Mouse (Mus musculus) embryonic facial prominence, embryonic 14.5 days (tissue): ENCODE measurements around the gene Ndufa10. TPM values are rescaled to one million over a fixed set of nuclear protein-coding genes. Genes with fewer than 3 reads are reported as not detected.
"Not testable (repeated sequence)": the region's sequence is repeated elsewhere in the genome, so short reads cannot be mapped to it uniquely, and the experiment has no call there.

ENCODE experiments used
- ATAC-seq: fragments of 200-750 bp; cut with Nextera tagmentation; 2 replicates; pipeline ENCODE4 v1.8.0; 2017; ENCODE audit warnings: low read depth, moderate number of reproducible peaks, moderate TSS enrichment
- DNase-seq: peaks from one replicate; pipeline ENCODE4 v3.0.0-alpha.2; 2015; ENCODE audit warnings: low spot score
- H3K27ac ChIP-seq: fragments of 300-500 bp; sonication (generic); replicated peaks from 2 replicates; pipeline ENCODE4 v1.5.1; 2014; ENCODE audit warnings: low read depth, mild to moderate bottlenecking, low read length, moderate library complexity
- H3K27me3 ChIP-seq: fragments of 300-500 bp; sonication (generic); replicated peaks from 2 replicates; pipeline ENCODE4 v1.6.1; 2014; ENCODE audit warnings: low read length; ENCODE audit not compliant: control insufficient read depth, insufficient read depth
- H3K36me3 ChIP-seq: fragments of 300-500 bp; sonication (generic); 2 replicates; pipeline ENCODE4 v1.6.1; 2014; ENCODE audit warnings: low read length, mixed read lengths; ENCODE audit not compliant: control insufficient read depth, insufficient read depth
- H3K4me1 ChIP-seq: fragments of 300-500 bp; sonication (generic); 2 replicates; pipeline ENCODE4 v1.6.1; 2014; ENCODE audit warnings: antibody characterized with exemption, low read length; ENCODE audit not compliant: control insufficient read depth, insufficient read depth
- H3K4me2 ChIP-seq: fragments of 300-500 bp; sonication (generic); 2 replicates; pipeline ENCODE4 v1.6.1; 2014; ENCODE audit warnings: low read depth, mild to moderate bottlenecking, low read length, moderate library complexity, mixed read lengths
- H3K4me3 ChIP-seq: fragments of 300-500 bp; sonication (generic); 2 replicates; pipeline ENCODE4 v1.5.1; 2014; ENCODE audit warnings: low read depth, mild to moderate bottlenecking, low read length
- H3K9ac ChIP-seq: fragments of 300-500 bp; sonication (generic); 2 replicates; pipeline ENCODE4 v1.6.1; 2014; ENCODE audit warnings: low read depth, mild to moderate bottlenecking, low read length, moderate library complexity, mixed read lengths
- H3K9me3 ChIP-seq: fragments of 300-500 bp; sonication (generic); 2 replicates; pipeline ENCODE4 v1.6.1; 2016; ENCODE audit warnings: low read length; ENCODE audit not compliant: control insufficient read depth
- WGBS: fragments of 180-500 bp; shearing (Covaris S2); extraction: QIAGEN DNeasy Blood & Tissue Kit; methylation state at CpG from one replicate; pipeline ENCODE4 v1.1.7; 2014; 5-methylcytosine and 5-hydroxymethylcytosine counted together
- polyA plus RNA-seq: library from polyadenylated mRNA; unstranded; fragments of >200 nt; fragmentation: Nextera tagmentation; extraction: Ambion mirVana; gene quantifications from 2 replicates; pipeline ENCODE4 v1.2.1, GENCODE M21; 2014

Gene Ndufa10
- 256 and 284 TPM in 2 replicates for polyA plus RNA-seq

GRCm38 (mm10) chr1:92473165-92474041 lies at the start of gene Ndufa10:
TSS of gene Ndufa10 (minus strand) at chr1:92473860.
- no peaks in the 10 kb centered on the region for H3K9me3 ChIP-seq
- H3K27me3 ChIP-seq: 0 out of 2 replicates have a peak, but pooled peaks cover 3% of the 10 kb centered on the region
- H3K36me3 ChIP-seq: peaks cover 25% of the 10 kb centered on the region
- under 1% methylated on average over 60 of the region's 67 CpGs for WGBS
- H3K27ac ChIP-seq: peak within 1 kb of the TSS; percentile 59
- DNase-seq: peak; percentile 92
- H3K9ac ChIP-seq: peak within 1 kb of the TSS; percentile 97
- peak within 1 kb of the TSS; percentile 78 for H3K4me2 ChIP-seq
- no peaks in the 10 kb centered on the region for H3K4me1 ChIP-seq
- ATAC-seq: peak; percentile 94
- H3K4me3 ChIP-seq: peak within 1 kb of the TSS; percentile 96

GRCm38 (mm10) chr1:92521376-92521775 lies 47.7 kb upstream of the Ndufa10 start:
- H3K9ac ChIP-seq: no peak overlapping the region
- H3K27ac ChIP-seq: no peak overlapping the region
- no peaks in the 10 kb centered on the region for H3K36me3 ChIP-seq
- DNase-seq: peak; percentile 73
- no peaks in the 10 kb centered on the region for H3K4me1 ChIP-seq
- no peak overlapping the region for H3K4me3 ChIP-seq
- WGBS: 19% methylated on average over 10 of the region's 10 CpGs
- H3K9me3 ChIP-seq: no peaks in the 10 kb centered on the region
- H3K27me3 ChIP-seq: no peaks in the 10 kb centered on the region
- no peak overlapping the region for H3K4me2 ChIP-seq
- ATAC-seq: no peak

GRCm38 (mm10) chr1:92519046-92519445 lies 45.4 kb upstream of the Ndufa10 start:
- no peak overlapping the region for H3K9ac ChIP-seq
- no peaks in the 10 kb centered on the region for H3K36me3 ChIP-seq
- no peak for ATAC-seq
- no peak for DNase-seq
- no peaks in the 10 kb centered on the region for H3K4me1 ChIP-seq
- no peak overlapping the region for H3K27ac ChIP-seq
- no peak overlapping the region for H3K4me2 ChIP-seq
- H3K9me3 ChIP-seq: no peaks in the 10 kb centered on the region
- no peak overlapping the region for H3K4me3 ChIP-seq
- H3K27me3 ChIP-seq: no peaks in the 10 kb centered on the region
- WGBS: 84% methylated on average over 6 of the region's 6 CpGs

GRCm38 (mm10) chr1:92518561-92518960 lies 44.9 kb upstream of the Ndufa10 start, which contains the start of gene Olfr1414:
TSS of gene Olfr1414 (minus strand) at chr1:92518661.
- no peak for DNase-seq
- no peak for ATAC-seq
- Histone ChIP-seq H3K9me3 (no peaks in the 10 kb centered on the region), H3K27ac (no peak within 1 kb of the TSS), H3K27me3 (no peaks in the 10 kb centered on the region), H3K36me3 (no peaks in the 10 kb centered on the region), H3K4me2 (no peak within 1 kb of the TSS), H3K4me1 (no peaks in the 10 kb centered on the region), H3K9ac (no peak within 1 kb of the TSS), H3K4me3 (no peak within 1 kb of the TSS)
- 74% methylated on average over 3 of the region's 3 CpGs for WGBS

GRCm38 (mm10) chr1:92515390-92515789 lies 41.7 kb upstream of the Ndufa10 start:
- DNase-seq: no peak
- H3K4me2 ChIP-seq: no peak overlapping the region
- no peaks in the 10 kb centered on the region for H3K27me3 ChIP-seq
- no peaks in the 10 kb centered on the region for H3K9me3 ChIP-seq
- no peak overlapping the region for H3K9ac ChIP-seq
- no peak overlapping the region for H3K4me3 ChIP-seq
- H3K4me1 ChIP-seq: no peaks in the 10 kb centered on the region
- WGBS: 70% methylated on average over 11 of the region's 11 CpGs
- ATAC-seq: no peak
- no peaks in the 10 kb centered on the region for H3K36me3 ChIP-seq
- no peak overlapping the region for H3K27ac ChIP-seq

- not testable (repeated sequence) for H3K27ac ChIP-seq, DNase-seq, H3K9me3 ChIP-seq, H3K4me3 ChIP-seq, H3K4me1 ChIP-seq, H3K4me2 ChIP-seq, H3K36me3 ChIP-seq, H3K27me3 ChIP-seq, ATAC-seq, H3K9ac ChIP-seq
- WGBS: 94% methylated on average over 4 of the region's 5 CpGs
These were observed 38.0 kb upstream of the Ndufa10 start for GRCm38 (mm10) chr1:92511646-92512045.

DNA sequence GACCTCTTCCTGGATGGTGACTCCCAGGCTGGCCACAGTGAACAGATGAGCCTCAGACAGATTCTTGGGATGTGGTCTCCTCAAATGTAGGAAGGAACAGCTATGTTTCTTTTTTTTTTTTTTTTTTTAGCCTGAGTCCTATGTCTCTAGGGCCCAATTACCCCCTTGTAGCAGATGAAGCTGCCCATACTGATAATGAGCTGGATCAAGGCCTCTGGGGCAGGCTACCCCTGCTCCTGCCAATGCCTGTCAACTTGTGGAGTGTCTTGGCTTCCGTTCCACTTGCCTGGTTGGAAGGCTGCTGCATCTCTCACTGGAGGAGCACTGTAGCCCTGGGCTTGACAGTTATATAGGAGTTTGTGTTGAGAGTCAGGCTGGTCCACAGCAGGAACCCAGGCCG lies 22.3 kb upstream of the Ndufa10 start, which contains the start of gene Olfr1415:
TSS of gene Olfr1415 (minus strand) at position 101 of the 400 bp plus-strand sequence.
- Histone ChIP-seq H3K4me3 (no peak within 1 kb of the TSS), H3K27me3 (no peaks in the 10 kb centered on the region), H3K4me2 (no peak within 1 kb of the TSS), H3K4me1 (no peaks in the 10 kb centered on the region), H3K9me3 (peaks cover 5% of the 10 kb centered on the region; the same call in 1 of the 2 replicates), H3K27ac (no peak within 1 kb of the TSS), H3K9ac (no peak within 1 kb of the TSS), H3K36me3 (no peaks in the 10 kb centered on the region)
- no peak for ATAC-seq
- 80% methylated on average over 2 of the region's 2 CpGs for WGBS
- no peak for DNase-seq

- no peak within 1 kb of the TSS for H3K4me3 ChIP-seq
- H3K9ac ChIP-seq: no peak within 1 kb of the TSS
- no peaks in the 10 kb centered on the region for H3K4me1 ChIP-seq
- no peak for DNase-seq
- no peaks in the 10 kb centered on the region for H3K36me3 ChIP-seq
- H3K4me2 ChIP-seq: no peak within 1 kb of the TSS
- ATAC-seq: no peak
- H3K27me3 ChIP-seq: no peaks in the 10 kb centered on the region
- H3K27ac ChIP-seq: no peak within 1 kb of the TSS
- H3K9me3 ChIP-seq: peaks cover 8% of the 10 kb centered on the region; the same call in 1 of the 2 replicates
These were observed 11.4 kb upstream of the Ndufa10 start, which contains the start of gene Olfr1416 for GRCm38 (mm10) chr1:92485013-92485412. TSS of gene Olfr1416 (minus strand) at chr1:92485113.
